Mouse (Mus musculus) forebrain, postnatal 0 days (tissue): ENCODE results near the gene Ssh2. TPM values are rescaled to one million over a fixed set of nuclear protein-coding genes. Genes with fewer than 3 reads are reported as not detected.

ENCODE experiments used
- ATAC-seq: fragments of 200-750 bp; cut with Nextera tagmentation; 2 replicates; pipeline ENCODE4 v1.8.0; 2017; ENCODE audit warnings: mild to moderate bottlenecking, moderate library complexity
- DNase-seq: peaks from one replicate; pipeline ENCODE4 v3.0.0-alpha.2; 2015
- H3K27ac ChIP-seq: fragments of 300-500 bp; sonication (generic); 2 replicates; pipeline ENCODE4 v1.5.1; 2014; ENCODE audit warnings: low read depth, mild to moderate bottlenecking, antibody characterized with exemption, low read length, moderate library complexity, mixed read lengths
- H3K27me3 ChIP-seq: fragments of 300-500 bp; sonication (generic); 2 replicates; pipeline ENCODE4 v1.6.1; 2014; ENCODE audit warnings: mild to moderate bottlenecking, low read length, mixed read lengths; ENCODE audit not compliant: insufficient read depth
- H3K36me3 ChIP-seq: fragments of 300-500 bp; sonication (generic); 2 replicates; pipeline ENCODE4 v1.6.1; 2014; ENCODE audit warnings: mild to moderate bottlenecking, moderate library complexity; ENCODE audit not compliant: insufficient read depth
- H3K4me1 ChIP-seq: fragments of 300-500 bp; sonication (generic); 2 replicates; pipeline ENCODE4 v1.6.1; 2014; ENCODE audit warnings: antibody characterized with exemption; ENCODE audit not compliant: insufficient read depth
- H3K4me2 ChIP-seq: fragments of 300-500 bp; sonication (generic); 2 replicates; pipeline ENCODE4 v1.6.1; 2014; ENCODE audit warnings: low read depth, mild to moderate bottlenecking, moderate library complexity
- H3K4me3 ChIP-seq: fragments of 300-500 bp; sonication (generic); 2 replicates; pipeline ENCODE4 v1.5.1; 2014; ENCODE audit warnings: low read depth, low read length, mixed read lengths
- H3K9ac ChIP-seq: fragments of 300-500 bp; sonication (generic); 2 replicates; pipeline ENCODE4 v1.6.1; 2014; ENCODE audit warnings: mild to moderate bottlenecking
- H3K9me3 ChIP-seq: fragments of 300-500 bp; sonication (generic); 2 replicates; pipeline ENCODE4 v1.6.1; 2016; ENCODE audit warnings: low read length
- CTCF ChIP-seq: sonication (generic); IDR thresholded peaks from 2 replicates; pipeline ENCODE4 v1.5.1; 2016; ENCODE audit warnings: antibody characterized with exemption, control low read depth, low read depth
- WGBS: fragments of 180-500 bp; shearing (Covaris S2); extraction: QIAGEN DNeasy Blood & Tissue Kit; methylation state at CpG from one replicate; pipeline ENCODE4 v1.1.7; 2014; 5-methylcytosine and 5-hydroxymethylcytosine counted together
- polyA plus RNA-seq: library from polyadenylated mRNA; unstranded; fragments of >200 nt; fragmentation: Nextera tagmentation; extraction: Ambion mirVana; gene quantifications from 2 replicates; pipeline ENCODE4 v1.2.1, GENCODE M21; 2015
- total RNA-seq: library from RNA; depleted of rRNA; stranded (reverse); fragments of >200 nt; gene quantifications from 2 replicates; pipeline ENCODE4 v1.2.3, GENCODE M21; 2014

Gene Ssh2
- total and polyA plus RNA-seq, 2 experiments from 2014 or later = 12.7 to 40.2 TPM

DNA sequence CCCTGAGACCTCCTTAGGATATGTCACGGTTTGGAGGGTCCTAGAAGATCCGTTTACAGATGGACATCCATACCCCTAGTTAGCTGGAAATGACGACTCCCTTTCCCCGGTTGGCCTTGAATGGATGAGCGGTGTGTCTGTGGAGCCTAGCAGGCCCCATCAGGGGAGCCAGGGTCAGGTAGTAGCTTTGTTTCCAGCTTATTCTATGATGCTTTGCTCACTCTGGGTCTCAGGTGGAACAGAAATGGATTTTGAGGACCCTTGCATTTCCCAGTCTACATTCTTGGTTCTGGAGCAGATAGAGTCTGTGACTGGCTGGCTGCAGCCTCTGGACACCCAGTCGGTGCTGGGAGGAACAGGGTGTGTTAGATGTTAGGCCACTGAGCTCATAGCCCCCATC is 278.7 kb downstream of the Ssh2 start:
- Histone ChIP-seq H3K4me3 (peak overlapping the region; percentile 97), H3K4me2 (peak overlapping the region; percentile 95), H3K27me3 (no peaks in the 10 kb centered on the region), H3K9ac (peak overlapping the region; percentile 91; the same call in 1 of the 2 replicates), H3K27ac (0 out of 2 replicates have a peak overlapping the region, but pooled peaks have one; percentile 96), H3K36me3 (peaks cover 9% of the 10 kb centered on the region), H3K4me1 (peaks cover 15% of the 10 kb centered on the region), H3K9me3 (no peaks in the 10 kb centered on the region)
- no peak for DNase-seq
- ATAC-seq = no peak
- no peak for TF ChIP-seq CTCF
- 78% methylated on average over 6 of the region's 6 CpGs for WGBS

DNA sequence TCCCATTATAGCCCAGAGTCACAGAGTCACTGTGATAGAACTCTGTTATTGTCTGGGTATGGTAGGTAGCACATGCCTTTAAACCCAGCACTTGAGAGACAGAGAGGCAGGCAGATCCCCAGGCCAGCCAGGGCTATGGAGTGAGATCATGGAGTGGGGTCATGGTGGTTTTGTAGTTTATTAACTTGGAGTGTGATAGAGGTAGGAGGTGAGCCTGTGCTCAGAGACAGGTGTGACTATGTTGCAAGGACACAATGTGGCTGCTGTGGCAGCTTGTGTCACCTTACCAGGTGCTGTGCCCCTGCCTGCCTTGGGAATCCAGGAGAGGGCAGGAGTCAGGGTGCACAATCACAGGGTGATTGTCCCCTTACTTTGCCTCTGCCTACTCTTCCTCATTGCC is 279.4 kb downstream of the Ssh2 start:
- peaks cover 11% of the 10 kb centered on the region for H3K4me1 ChIP-seq
- H3K9me3 ChIP-seq = no peaks in the 10 kb centered on the region
- H3K27ac ChIP-seq = no peak overlapping the region
- H3K9ac ChIP-seq = no peak overlapping the region
- no peak overlapping the region for H3K4me3 ChIP-seq
- no peaks in the 10 kb centered on the region for H3K27me3 ChIP-seq
- peaks cover 16% of the 10 kb centered on the region for H3K36me3 ChIP-seq
- ATAC-seq (no peak), DNase-seq (no peak)
- TF ChIP-seq CTCF = no peak
- 0 out of 2 replicates have a peak overlapping the region, but pooled peaks have one; percentile 95 for H3K4me2 ChIP-seq

DNA sequence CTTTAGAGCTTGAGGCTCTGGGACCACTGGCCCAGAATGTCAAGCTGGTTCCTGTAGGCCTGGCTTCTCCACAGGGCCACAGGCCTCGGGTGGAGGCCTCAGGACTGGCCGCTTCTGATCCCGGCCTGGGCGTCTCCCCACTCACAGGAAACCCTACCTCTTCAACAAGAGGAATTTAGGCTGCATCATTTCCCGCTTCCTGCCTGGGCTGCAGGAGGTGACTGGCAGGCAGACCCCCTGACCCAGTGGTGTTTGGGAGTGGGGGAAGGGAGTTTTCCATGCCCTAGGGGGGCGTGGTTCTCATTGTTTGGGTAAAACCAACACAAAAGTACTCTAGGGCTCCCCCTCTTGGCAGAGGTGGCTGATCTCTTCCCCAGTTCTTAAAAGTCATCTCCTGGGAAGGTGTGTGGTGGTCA is 281.3 kb downstream of the Ssh2 start:
- peak; percentile 32 for TF ChIP-seq CTCF
- Histone ChIP-seq H3K27me3 (no peaks in the 10 kb centered on the region), H3K36me3 (peaks cover 19% of the 10 kb centered on the region), H3K4me3 (no peak overlapping the region), H3K4me1 (peaks cover 7% of the 10 kb centered on the region), H3K9me3 (no peaks in the 10 kb centered on the region), H3K4me2 (no peak overlapping the region), H3K9ac (no peak overlapping the region), H3K27ac (0 out of 2 replicates have a peak overlapping the region, but pooled peaks have one; percentile 15)
- ATAC-seq (no peak), DNase-seq (no peak)
- 45% methylated on average over 6 of the region's 6 CpGs for WGBS

DNA sequence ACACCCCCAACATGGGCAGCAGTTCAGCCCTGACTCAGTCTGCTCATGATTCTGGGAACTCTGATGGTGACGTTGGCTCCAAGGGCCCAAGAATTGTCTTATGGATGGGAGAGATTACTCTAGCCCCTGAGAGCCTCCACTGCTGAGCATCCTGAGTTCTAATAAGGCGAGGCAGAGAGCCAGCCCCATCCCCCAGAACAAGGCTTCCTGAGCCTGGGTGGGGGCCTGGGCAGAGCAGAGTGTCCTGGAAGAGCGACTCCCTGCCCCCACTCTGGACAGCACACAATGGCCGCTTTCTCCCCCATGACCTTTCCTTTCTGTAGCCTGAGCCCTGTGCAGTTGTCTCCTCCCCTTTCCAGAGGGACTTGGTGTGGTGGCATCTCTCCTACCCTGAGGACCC is 281.8 kb downstream of the Ssh2 start:
- no peak for ATAC-seq
- no peak for DNase-seq
- H3K9ac ChIP-seq = no peak overlapping the region
- no peaks in the 10 kb centered on the region for H3K9me3 ChIP-seq
- no peak overlapping the region for H3K4me3 ChIP-seq
- TF ChIP-seq CTCF = no peak
- no peak overlapping the region for H3K4me2 ChIP-seq
- no peak overlapping the region for H3K27ac ChIP-seq
- H3K4me1 ChIP-seq = peaks cover 7% of the 10 kb centered on the region
- 52% methylated on average over 4 of the region's 4 CpGs for whole genome bisulfite sequencing
- H3K36me3 ChIP-seq = peaks cover 24% of the 10 kb centered on the region
- no peaks in the 10 kb centered on the region for H3K27me3 ChIP-seq

DNA sequence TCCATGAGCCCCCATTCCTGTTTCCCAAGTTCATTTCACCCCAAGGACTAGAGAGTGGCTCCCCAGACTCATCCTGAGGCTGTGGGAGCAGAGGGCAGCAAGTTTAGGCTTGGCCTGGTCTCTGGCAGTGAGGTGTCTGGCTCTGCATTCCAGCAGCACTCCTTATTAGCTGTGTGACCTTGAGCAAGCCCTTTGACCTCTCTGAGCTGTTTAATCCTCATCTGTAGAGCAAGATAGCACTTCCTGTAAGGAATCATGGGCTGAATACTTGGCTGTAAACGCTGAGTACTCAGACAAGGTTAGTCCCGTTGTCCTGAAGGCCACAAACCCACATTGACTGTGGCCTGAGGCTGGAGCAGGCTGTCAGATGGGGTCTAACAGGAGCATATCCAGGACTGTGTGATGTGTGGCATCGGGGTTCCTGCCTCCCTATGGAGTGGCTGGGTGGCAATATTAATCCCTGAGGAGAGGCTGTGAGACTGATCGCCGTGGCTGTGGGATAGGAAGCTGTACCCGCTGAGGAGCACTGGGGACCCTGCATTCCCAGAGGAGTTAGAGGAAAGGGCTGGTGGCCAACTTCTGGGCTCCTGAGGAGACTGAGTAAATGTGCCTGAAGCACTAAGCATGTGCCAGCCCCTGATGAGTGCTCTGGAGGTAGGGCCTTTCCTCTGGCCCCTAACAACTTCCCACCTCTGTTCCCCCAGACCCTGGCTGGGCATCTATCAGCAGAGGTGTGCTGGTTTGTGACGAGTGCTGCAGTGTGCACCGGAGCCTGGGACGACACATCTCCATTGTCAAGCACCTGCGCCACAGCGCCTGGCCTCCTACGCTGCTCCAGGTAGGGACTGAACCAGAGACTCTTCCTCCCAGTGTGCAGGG is 282.4 kb downstream of the Ssh2 start:
- Histone ChIP-seq H3K9me3 (no peaks in the 10 kb centered on the region), H3K9ac (peak overlapping the region; percentile 18; the same call in 1 of the 2 replicates), H3K4me2 (no peak overlapping the region), H3K4me1 (peaks cover 7% of the 10 kb centered on the region), H3K4me3 (no peak overlapping the region), H3K27me3 (no peaks in the 10 kb centered on the region), H3K36me3 (peaks cover 30% of the 10 kb centered on the region), H3K27ac (no peak overlapping the region)
- ATAC-seq (no peak), DNase-seq (no peak)
- no peak for TF ChIP-seq CTCF
- WGBS = 80% methylated on average over 12 of the region's 12 CpGs

DNA sequence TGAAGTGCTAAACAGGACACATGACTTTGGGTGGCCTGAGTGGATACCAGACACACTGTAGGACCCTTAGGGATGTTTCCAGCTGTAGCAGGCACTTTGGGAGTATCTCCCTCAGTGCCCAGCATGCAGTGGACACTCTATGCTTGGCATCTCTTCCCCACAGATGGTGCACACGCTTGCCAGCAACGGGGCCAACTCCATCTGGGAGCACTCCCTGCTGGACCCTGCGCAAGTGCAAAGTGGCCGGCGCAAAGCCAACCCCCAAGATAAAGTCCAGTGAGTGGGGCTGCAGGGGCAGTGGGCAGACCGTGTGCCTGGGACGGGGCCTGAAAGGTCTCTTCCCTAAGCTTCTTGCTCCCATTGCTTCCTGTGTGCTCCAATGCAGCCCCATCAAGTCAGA is 283.3 kb downstream of the Ssh2 start:
- TF ChIP-seq CTCF = no peak
- no peaks in the 10 kb centered on the region for H3K27me3 ChIP-seq
- H3K4me2 ChIP-seq = no peak overlapping the region
- WGBS = 79% methylated on average over 7 of the region's 7 CpGs
- no peaks in the 10 kb centered on the region for H3K9me3 ChIP-seq
- peaks cover 6% of the 10 kb centered on the region for H3K4me1 ChIP-seq
- no peak for DNase-seq
- H3K36me3 ChIP-seq = peaks cover 39% of the 10 kb centered on the region
- no peak overlapping the region for H3K27ac ChIP-seq
- no peak overlapping the region for H3K9ac ChIP-seq
- ATAC-seq = no peak
- no peak overlapping the region for H3K4me3 ChIP-seq
